Mouse (Mus musculus) skeletal muscle tissue, adult 2 months (tissue): ENCODE data around the gene Camsap2.

ENCODE experiments used
- DNase-seq: peaks from one replicate; pipeline ENCODE4 v3.0.0-alpha.2; 2012; ENCODE audit warnings: low read depth, low spot score

The Camsap2 gene

GRCm38 (mm10) chr1:136344281-136344680 is 1.6 kb downstream of the Camsap2 start:
- no peak for DNase-seq

- DNase-seq, result no peak
Measured at GRCm38 (mm10) chr1:136343727-136344126, 2.2 kb downstream of the Camsap2 start.

- no peak for DNase-seq
Measured at GRCm38 (mm10) chr1:136340541-136340940, 5.4 kb downstream of the Camsap2 start.

DNA sequence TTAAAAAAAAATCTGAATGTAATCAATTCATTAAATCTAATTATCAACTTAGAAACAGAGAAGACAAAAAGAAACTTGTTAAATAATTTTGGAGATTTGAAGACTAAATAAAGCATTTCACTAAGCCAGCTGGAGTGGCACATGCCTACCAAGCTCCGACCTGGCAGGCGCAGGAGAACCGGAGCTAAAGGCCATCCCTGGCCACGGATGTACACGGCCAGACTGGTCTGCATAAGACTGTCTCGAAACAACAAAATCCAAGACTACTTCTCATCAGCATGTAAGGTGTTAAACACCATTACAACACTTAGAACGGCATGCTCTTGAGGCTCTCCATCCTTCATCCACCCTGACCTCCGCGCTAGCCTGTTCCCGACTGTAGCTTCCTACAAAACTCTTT is 11.2 kb downstream of the Camsap2 start:
- no peak for DNase-seq

DNA sequence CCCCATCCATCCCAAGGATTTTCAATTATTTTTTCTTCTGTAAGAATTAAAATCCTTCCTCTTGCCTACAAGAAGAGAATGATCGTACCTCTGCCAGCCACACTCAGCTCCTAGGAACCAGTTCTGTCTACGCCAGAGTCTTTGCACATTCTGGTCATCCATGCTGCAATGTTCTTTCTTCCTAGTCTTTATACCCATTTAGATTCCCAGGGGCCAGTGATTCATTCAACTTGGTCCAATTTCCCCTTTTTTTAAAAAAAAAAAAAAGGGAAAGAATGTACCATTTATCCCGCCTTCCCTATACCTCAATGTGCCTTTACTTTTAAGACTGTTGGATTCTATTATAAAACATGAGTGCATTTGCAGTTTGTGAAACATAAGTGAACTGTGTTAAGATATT is 12.4 kb downstream of the Camsap2 start:
- DNase-seq, result no peak

GRCm38 (mm10) chr1:136333071-136333470 is 12.8 kb downstream of the Camsap2 start:
- no peak for DNase-seq

DNA sequence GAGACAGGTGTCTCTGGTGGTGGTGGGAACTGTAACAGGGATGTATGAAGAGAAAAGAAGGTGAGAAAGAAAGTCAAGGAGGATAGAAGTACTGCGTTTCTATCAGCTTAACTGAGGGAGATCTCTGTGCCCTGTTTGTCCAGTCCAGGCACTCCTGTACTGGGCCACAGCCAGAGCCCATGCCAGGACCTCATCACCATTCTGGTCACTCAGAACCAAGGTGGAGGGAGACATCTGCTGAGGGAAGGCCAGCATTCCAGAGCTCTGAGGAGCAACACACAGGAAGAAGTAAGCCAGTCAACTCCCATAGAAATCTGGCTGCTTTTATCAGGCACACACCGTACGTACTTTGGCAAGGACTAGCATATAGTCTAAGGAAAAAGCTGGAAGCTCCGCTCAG is 14.1 kb downstream of the Camsap2 start:
- no peak for DNase-seq

DNA sequence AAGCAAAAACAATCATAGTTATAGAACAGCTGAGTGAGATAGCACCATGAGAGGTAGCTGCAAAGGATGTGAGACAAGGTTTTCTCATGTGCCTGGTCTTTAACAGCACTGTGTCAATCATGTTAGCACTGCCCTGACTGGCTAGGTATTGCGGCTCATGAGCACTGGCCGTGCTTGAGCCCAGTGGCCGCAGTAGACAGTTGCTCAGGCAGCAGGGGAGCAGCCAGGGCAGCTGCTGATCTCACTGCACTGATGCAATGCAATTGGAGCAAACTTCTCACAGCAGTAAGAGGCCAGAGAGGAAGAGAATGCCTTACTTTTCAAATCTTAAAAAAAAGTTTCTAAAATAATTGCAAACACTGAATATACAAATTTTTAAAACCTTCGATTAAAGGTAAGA is 16.5 kb downstream of the Camsap2 start:
- DNase-seq, result no peak

DNA sequence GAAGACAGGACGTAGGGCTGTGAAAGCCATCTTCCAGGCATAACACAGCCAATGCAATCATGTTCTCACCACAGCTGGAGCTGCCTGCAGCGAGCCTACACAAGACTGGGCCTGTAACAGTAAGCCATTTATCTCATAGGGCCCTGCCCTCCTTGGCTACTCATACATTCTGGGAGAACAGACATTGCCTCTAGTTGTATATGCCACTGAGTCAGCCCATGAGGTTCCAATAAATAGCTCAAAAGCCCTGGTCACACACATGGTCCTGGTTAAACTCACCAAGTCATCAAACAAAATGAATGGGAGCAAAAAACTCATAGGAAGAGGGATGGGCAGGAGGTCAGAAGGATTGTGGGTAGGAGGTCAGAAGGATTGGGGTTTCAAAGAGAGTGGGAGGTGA is 17.3 kb downstream of the Camsap2 start:
- no peak for DNase-seq

DNA sequence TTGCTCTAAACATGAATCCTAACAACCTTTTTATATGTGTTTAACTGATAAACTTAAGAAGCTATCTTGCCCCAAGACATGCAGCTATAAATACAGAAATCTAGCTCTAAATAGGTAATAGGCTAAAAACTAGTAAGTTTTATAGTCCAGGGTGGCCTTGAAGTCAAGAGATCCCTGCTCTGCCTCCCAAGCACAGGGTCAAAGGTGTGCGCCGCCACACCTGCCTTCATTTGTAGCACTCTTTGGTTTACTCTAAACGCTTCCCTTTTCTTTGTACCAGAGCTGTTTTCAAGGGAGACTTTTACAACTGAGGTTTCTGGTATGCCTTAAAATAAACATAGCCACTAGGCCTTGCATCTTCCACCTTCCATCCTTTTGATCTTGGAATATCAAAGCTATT is 18.3 kb downstream of the Camsap2 start:
- no peak for DNase-seq

DNA sequence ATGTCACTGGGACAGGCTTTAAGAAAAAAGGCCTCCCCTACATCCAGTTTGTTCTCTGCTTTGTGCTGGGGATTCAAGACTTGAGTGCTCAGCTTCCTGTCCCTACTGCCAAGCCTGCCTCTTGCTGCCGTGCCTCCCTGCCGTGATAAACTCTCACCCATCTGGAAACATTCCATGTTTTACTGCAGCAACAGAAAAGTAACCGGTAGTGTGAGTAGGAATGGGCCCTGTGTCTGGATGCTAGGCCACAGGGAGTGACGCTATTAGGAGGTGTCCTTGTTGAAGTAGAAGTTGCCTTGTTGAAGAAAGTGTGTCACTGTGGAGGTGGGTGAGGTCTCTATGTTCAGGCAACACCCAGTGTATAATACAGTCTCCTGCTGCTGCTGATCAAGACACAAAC is 20.0 kb downstream of the Camsap2 start:
- DNase-seq, result no peak

DNA sequence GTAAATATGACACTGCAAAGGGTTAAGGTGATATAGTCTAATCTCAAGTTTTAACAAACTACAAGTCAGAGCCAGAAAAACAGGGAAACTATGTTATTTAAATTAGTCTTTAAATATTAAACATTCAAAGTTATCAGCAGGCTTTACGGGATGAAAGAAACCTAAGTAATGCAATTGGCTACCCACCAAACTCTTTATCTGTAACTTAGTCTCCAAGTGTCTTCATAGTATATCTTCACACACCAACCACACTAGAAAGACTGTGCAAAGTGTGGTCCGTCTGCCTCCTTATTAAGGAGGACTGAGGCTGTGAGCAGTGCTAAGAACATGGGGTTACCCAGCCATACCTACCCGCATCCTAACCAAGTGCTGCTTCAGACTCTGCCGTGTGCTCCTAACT is 23.6 kb downstream of the Camsap2 start:
- DNase-seq, result no peak

DNA sequence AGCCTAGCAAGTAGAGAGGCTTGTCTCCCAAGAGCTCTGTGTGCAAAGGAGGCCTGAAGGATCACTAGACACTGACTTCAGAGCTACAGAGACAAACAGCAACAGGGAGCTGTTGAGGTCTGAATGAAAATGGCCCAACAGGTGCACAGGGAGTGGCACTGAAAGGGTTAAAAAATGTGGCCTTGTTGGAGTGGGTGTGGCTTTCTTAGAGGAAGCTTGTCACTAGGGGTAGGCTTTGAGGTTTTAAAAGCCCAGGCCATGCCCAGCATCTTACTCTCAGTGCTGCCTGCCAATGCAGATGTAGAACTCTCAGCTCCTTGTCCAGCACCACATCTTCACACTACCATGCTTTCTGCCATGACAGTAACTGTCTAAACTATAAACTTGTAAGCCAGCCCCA is 29.6 kb downstream of the Camsap2 start:
- no peak for DNase-seq

- DNase-seq, result no peak
Measured at GRCm38 (mm10) chr1:136309193-136309592, 36.7 kb downstream of the Camsap2 start.

DNA sequence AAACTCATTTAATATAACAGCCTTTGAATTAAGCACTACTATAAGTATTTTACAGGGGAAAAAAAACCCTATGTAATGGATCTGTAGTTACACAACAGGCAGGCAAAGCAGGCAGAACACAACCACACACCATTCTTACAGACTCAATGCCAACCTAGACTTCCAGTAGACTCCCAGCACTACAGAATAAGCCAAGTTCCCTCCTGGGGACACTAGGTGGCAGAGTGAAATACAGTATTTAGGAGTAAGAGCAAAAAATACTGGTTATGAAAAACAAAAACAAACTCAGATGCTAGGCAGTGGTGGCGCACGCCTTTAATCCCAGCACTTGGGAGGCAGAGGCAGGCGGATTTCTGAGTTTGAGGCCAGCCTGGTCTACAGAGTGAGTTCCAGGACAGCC is 39.5 kb downstream of the Camsap2 start:
- no peak for DNase-seq

GRCm38 (mm10) chr1:136293961-136294360 is 51.9 kb downstream of the Camsap2 start:
- no peak for DNase-seq

DNA sequence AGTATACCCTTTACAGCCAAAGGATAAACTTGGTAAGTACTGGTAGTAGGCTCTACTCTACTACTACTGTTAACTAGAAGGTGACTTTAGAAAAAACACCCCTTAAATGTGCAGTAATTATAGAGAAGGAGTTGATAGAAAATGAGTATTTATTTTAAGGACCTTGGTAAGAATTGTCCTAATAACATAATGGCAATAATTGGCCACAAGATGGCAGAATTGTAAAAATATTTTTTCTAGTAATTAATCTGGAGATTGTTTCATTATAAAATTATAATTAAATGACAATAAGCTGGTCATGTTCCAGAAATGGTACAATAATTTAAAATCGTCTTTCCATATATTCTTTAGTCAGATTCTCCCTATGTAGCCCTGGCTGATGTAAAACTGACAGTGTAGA is 56.1 kb downstream of the Camsap2 start:
- no peak for DNase-seq

GRCm38 (mm10) chr1:136277366-136277765 is 68.5 kb downstream of the Camsap2 start:
- no peak for DNase-seq

DNA sequence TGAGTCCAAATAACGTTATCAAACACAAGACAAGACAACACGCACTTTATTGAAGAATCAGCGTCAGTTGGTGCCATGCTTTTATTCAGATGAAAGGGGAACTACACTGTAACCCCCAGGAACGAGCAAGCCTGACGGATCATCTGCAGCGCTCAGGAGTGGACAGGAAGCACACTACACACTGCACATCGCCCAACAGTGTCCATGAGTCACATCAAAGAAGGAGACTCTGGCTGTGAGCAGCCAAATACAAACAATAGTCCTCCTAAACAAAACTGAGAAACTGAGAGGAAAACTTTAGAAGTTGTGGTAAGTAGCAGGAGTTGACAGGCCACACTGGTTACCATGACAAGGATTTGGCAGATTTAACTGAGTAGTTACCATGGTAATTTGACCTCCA is 77.7 kb downstream of the Camsap2 start:
- DNase-seq, result no peak

- DNase-seq, result no peak
Measured at GRCm38 (mm10) chr1:136266127-136266526, 79.8 kb downstream of the Camsap2 start.

GRCm38 (mm10) chr1:136263355-136263754 is 82.5 kb downstream of the Camsap2 start:
- no peak for DNase-seq

GRCm38 (mm10) chr1:136260635-136261238 is 85.2 kb downstream of the Camsap2 start, which contains the start of gene Gpr25:
Gpr25 (minus strand) TSS chr1:136260873.
- no peak for DNase-seq

DNA sequence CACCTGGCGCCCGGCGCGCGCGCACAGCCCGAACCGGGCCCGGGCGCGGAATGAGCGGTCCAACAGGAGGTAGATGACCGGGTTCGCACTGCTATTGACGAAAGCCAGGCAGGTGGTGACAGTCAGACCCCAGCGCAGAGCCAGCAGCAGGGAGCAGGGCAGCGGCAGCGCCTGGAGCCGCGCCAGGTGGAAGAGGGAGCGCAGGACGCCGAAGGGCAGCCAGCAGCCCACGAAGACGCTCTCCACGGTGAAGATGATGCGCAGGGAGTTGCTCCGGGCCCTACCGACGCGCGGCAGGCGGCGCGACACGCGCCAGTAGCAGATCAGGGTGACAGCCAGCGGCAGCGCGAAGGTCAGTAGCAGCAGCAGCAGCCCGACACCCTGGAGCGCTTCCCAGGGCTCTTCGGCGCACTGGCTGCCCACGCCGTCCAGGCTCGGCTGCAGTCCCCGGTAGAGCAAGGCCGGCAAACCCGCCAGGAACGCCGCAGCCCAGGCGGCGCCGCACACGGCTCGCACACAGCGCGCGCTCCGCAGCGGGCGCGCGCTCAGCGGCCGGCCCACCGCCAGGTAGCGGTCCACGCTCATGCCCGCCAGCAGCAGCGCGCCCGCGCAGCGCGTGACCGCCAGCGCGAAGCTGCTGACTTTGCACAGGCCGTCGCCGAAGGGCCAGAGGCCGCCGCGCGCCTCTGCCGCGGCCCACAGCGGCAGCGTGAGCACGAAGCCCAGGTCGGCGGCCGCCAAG is 85.8 kb downstream of the Camsap2 start:
- peak; percentile 64 for DNase-seq

GRCm38 (mm10) chr1:136259543-136259892 is 86.4 kb downstream of the Camsap2 start:
- no peak for DNase-seq
